17 mouse cellular contexts compared by ENCODE assay signal in the genomic region with DNA sequence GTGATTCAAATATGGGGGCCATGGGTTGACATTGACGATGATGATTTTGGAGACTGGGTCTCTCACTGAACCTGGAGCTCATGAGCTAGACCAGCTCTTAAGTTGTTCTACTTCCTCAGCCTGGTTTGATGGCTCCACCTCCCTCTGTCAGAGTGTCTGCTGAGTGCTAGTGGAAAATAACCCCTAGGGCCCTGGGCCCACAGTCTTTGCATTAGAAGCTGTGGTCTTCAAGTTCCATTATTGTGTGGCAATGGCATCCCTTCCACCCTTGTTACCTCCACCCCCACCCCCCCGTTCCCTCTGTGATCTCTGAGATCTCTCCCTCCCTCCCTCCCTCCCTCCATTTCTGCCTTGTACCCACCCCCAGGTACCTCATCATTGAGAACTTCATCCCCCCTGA. TPM values are rescaled to one million over a fixed set of nuclear protein-coding genes. Genes with fewer than 3 reads are reported as not detected.
DNase-seq lines count a peak whose midpoint lies in the region; TF ChIP-seq lines count a peak whose summit lies in the region.
"Had no signal": no experiment of that assay in that cellular context is flagged by ENCODE, and none has a peak within 500 bp of the region (broad histone marks: within the 10 kb centered on the region; RNA-seq: fewer than 3 reads in every experiment).

No protein-coding gene starts in this region.

- no peaks in the 10 kb centered on the region for H3K36me3 ChIP-seq in MEL (ENCODE audit: control insufficient read depth in 1 of 2, insufficient read depth in 2 of 2, low read length in 2 of 2)
- H3K36me3 ChIP-seq: G1E had no signal

- no peak overlapping the region for H3K4me3 ChIP-seq in layer of hippocampus, adult 2 months
- no peak overlapping the region for H3K4me3 ChIP-seq in MEL (ENCODE audit: control insufficient read depth in 1 of 2, insufficient read depth in 1 of 2, low read depth in 2 of 2, low read length in 2 of 2)
- H3K4me3 ChIP-seq: embryonic facial prominence, embryonic 10.5 days; embryonic facial prominence, embryonic 12.5 days; forebrain, embryonic 13.5 days; forebrain, embryonic 15.5 days had no signal

- TF ChIP-seq RAD21 in MEL (IDR thresholded peaks at IDR 0.05; ENCODE audit: low read depth, low read length), result no peak

- no peaks in the 10 kb centered on the region for H3K27me3 ChIP-seq in MEL (ENCODE audit: control insufficient read depth in 1 of 2, insufficient read depth in 2 of 2, low read length in 2 of 2)
- H3K27me3 ChIP-seq: embryonic facial prominence, embryonic 12.5 days; forebrain, embryonic 13.5 days; forebrain, embryonic 15.5 days had no signal

- no peak overlapping the region for H3K9ac ChIP-seq in MEL (ENCODE audit: control insufficient read depth, low read depth, low read length, poor library complexity, severe bottlenecking)
- H3K9ac ChIP-seq: embryonic facial prominence, embryonic 12.5 days; forebrain, embryonic 13.5 days; forebrain, embryonic 15.5 days; forebrain, postnatal 0 days had no signal

- TF ChIP-seq EP300 in MEL (IDR thresholded peaks at IDR 0.05; ENCODE audit: low read depth in 1 of 2, low read length in 2 of 2), result no peak

- H3K27ac ChIP-seq in layer of hippocampus, adult 2 months, result peak overlapping the region; percentile 36; the same call in 1 of the 2 replicates
- H3K27ac ChIP-seq in MEL (ENCODE audit: control insufficient read depth, low read depth, low read length), result no peak overlapping the region
- H3K27ac ChIP-seq: embryonic facial prominence, embryonic 10.5 days; embryonic facial prominence, embryonic 12.5 days; forebrain, embryonic 15.5 days had no signal

- H3K9me3 ChIP-seq in MEL (replicated peaks; ENCODE audit: insufficient read depth, low read length), result no peaks in the 10 kb centered on the region
- H3K9me3 ChIP-seq: embryonic facial prominence, embryonic 10.5 days; embryonic facial prominence, embryonic 12.5 days; forebrain, embryonic 13.5 days; forebrain, embryonic 15.5 days; G1E had no signal

- H3K79me2 ChIP-seq in MEL (ENCODE audit: control insufficient read depth, insufficient read depth, low read length, poor library complexity), result no peaks in the 10 kb centered on the region

- TF ChIP-seq CTCF in layer of hippocampus, adult 2 months (conservative IDR thresholded peaks at IDR 0.05), result no peak
- TF ChIP-seq CTCF in MEL (IDR thresholded peaks at IDR 0.05 in 2 of 3, conservative IDR thresholded peaks at IDR 0.05 in 1 of 3; ENCODE audit: control insufficient read depth in 1 of 3, insufficient read depth in 1 of 3, low read depth in 2 of 3, low read length in 3 of 3, poor library complexity in 1 of 3, severe bottlenecking in 1 of 3), result no peak

- TF ChIP-seq POLR2A in MEL (IDR thresholded peaks at IDR 0.05; ENCODE audit: control insufficient read depth in 1 of 2, insufficient read depth in 1 of 2, low read depth in 1 of 2, low read length in 2 of 2, poor library complexity in 1 of 2), result no peak

- H3K4me1 ChIP-seq in MEL (ENCODE audit: control insufficient read depth in 1 of 2, insufficient read depth in 2 of 2, low read length in 2 of 2), result 0 out of 4 replicates have a peak, but pooled peaks cover 0 to 4% of the 10 kb centered on the region in 2 experiments
- H3K4me1 ChIP-seq: embryonic facial prominence, embryonic 12.5 days had no signal

- no peak for DNase-seq in layer of hippocampus, adult 2 months (ENCODE audit: low spot score in 2 of 2)
- no peak for DNase-seq in layer of hippocampus, adult 8-10 months (ENCODE audit: low spot score in 2 of 2)
- DNase-seq in 416B (ENCODE audit: low read depth) (peak; percentile 24), MEL (ENCODE audit: low read depth, low spot score) (peak; percentile 35)
- no peak for DNase-seq in heart, adult 11 months
- no peak for DNase-seq in urinary bladder, adult 2 months (ENCODE audit: low spot score)
- DNase-seq: cerebellum, adult 11-12 months; cerebellum, adult 2 months; cerebellum, adult 9-10 months; cerebellum, postnatal 10 days; cerebellum, postnatal 25 days; forebrain, postnatal 0 days had no signal

TF ChIP-seq in MEL, 35 proteins besides CTCF, POLR2A, EP300 and RAD21:
- no peak for TF ChIP-seq TCF12 (IDR thresholded peaks at IDR 0.05; ENCODE audit: low read depth, low read length)

RNA-seq across cellular contexts. Expression of a gene that starts 25.1 kb away (rescaled TPM):
- 100 to 1,000 TPM; 167 to 169 TPM for total RNA-seq in layer of hippocampus, adult 2 months (2021)
- 100 to 1,000 TPM; 150 to 162 (median 156) TPM for total RNA-seq in layer of hippocampus, adult 8-10 months (2022)
- 2.5 and 3.4 TPM in 2 replicates for total RNA-seq in MEL (2012; rRNA removed)
- 1 to 10 TPM in 1 of 2 experiments, not detected in 1; 5.6 TPM for polyA plus RNA-seq in MEL (2012; ENCODE audit: insufficient read depth in 1 of 2, insufficient read length in 2 of 2, low read depth in 1 of 2, low replicate concordance in 2 of 2, missing spikeins in 1 of 2)
- 9.1 and 9.9 TPM in 2 replicates for polyA plus RNA-seq in urinary bladder, adult 2 months (2012; rRNA removed)

RNA-seq across cellular contexts. Expression of a gene that starts 36.6 kb away (rescaled TPM):
- total RNA-seq in layer of hippocampus, adult 2 months (2021), result 10 to 100 TPM; 32.6 to 34.3 TPM
- 10 to 100 TPM; 31.1 to 34.9 (median 33.2) TPM for total RNA-seq in layer of hippocampus, adult 8-10 months (2022)
- total RNA-seq in MEL (2012; rRNA removed), result 18.8 and 19.2 TPM in 2 replicates
- polyA plus RNA-seq in MEL (2012; ENCODE audit: insufficient read depth in 1 of 2, insufficient read length in 2 of 2, low read depth in 1 of 2, low replicate concordance in 2 of 2, missing spikeins in 1 of 2), result 10 to 100 TPM; 26.2 to 62.0 TPM
- polyA plus RNA-seq in urinary bladder, adult 2 months (2012; rRNA removed), result 10.0 and 11.5 TPM in 2 replicates

Comparison
In these comparisons a context has a peak if more than half of its experiments do, and no peak if none do; other contexts are left out.
1. DNase-seq: peak in 416B (single experiment) and MEL (single experiment); none in layer of hippocampus, adult 2 months (0 of 2), layer of hippocampus, adult 8-10 months (0 of 2), heart, adult 11 months (single experiment) and urinary bladder, adult 2 months (single experiment).
2. RNA of a gene that starts 25.1 kb away (total RNA-seq): 167 to 169 TPM in layer of hippocampus, adult 2 months and 150 to 162 TPM in layer of hippocampus, adult 8-10 months; 2.5 to 3.4 TPM in MEL; every median in the first group is over 10 times any median in the second.